Mouse (Mus musculus) CH12.LX (cell line): ENCODE measurements around the gene Cacna2d2. TPM values are rescaled to one million over a fixed set of nuclear protein-coding genes. Genes with fewer than 3 reads are reported as not detected.

ENCODE experiments used
- DNase-seq: peaks from one replicate; pipeline ENCODE4 v3.0.0-alpha.2; 2013; ENCODE audit errors: extremely low read depth
- H3K27ac ChIP-seq: 2 replicates; pipeline ENCODE4 v1.5.1; 2012; ENCODE audit warnings: low read depth, mild to moderate bottlenecking, control low read depth, moderate library complexity; ENCODE audit not compliant: insufficient read depth
- H3K27me3 ChIP-seq: replicated peaks from 2 replicates; pipeline ENCODE3; 2012; ENCODE audit warnings: inconsistent platforms
- H3K36me3 ChIP-seq, 2 experiments: replicated peaks in 1 of 2; 2 replicates each; pipeline versions ENCODE3 to v1.6.1; 2012; ENCODE audit warnings: inconsistent platforms in 1 of 2, low read length in 1 of 2, mild to moderate bottlenecking in 1 of 2, mixed read lengths in 1 of 2, moderate library complexity in 1 of 2; ENCODE audit not compliant: control insufficient read depth in 1 of 2, insufficient read depth in 1 of 2
- H3K4me1 ChIP-seq, 2 experiments: 2 replicates each; pipeline ENCODE4 v1.6.1; 2012; ENCODE audit warnings: inconsistent platforms in 1 of 2, moderate library complexity in 1 of 2; ENCODE audit not compliant: insufficient read depth in 2 of 2, control insufficient read depth in 1 of 2
- H3K4me2 ChIP-seq: 2 replicates; pipeline ENCODE4 v1.6.1; 2012; ENCODE audit warnings: low read depth, mild to moderate bottlenecking, control low read depth; ENCODE audit not compliant: poor library complexity, insufficient read depth, severe bottlenecking
- H3K4me3 ChIP-seq, 3 experiments: fragments of 150-350 bp in 1 of 3; sonication (generic) in 1 of 3; replicated peaks in 1 of 3; 2 replicates each; pipeline versions ENCODE3 to v1.5.1; 2011 to 2012; ENCODE audit warnings: low read depth in 2 of 3, low read length in 2 of 3, mild to moderate bottlenecking in 2 of 3, moderate library complexity in 2 of 3, control low read depth in 1 of 3, improper control_type of control experiment in 1 of 3, inconsistent platforms in 1 of 3, mixed read lengths in 1 of 3; ENCODE audit not compliant: poor library complexity in 1 of 3
- H3K79me2 ChIP-seq: replicated peaks from 2 replicates; pipeline ENCODE4 v1.6.1; 2012; ENCODE audit warnings: mild to moderate bottlenecking, moderate library complexity; ENCODE audit not compliant: control insufficient read depth, poor library complexity, insufficient read depth, severe bottlenecking; ENCODE audit errors: extremely low read depth
- H3K9ac ChIP-seq: 2 replicates; pipeline ENCODE4 v1.6.1; 2012; ENCODE audit warnings: low read depth, mild to moderate bottlenecking, control low read depth, moderate library complexity; ENCODE audit not compliant: insufficient read depth
- H3K9me3 ChIP-seq: replicated peaks from 2 replicates; pipeline ENCODE3; 2012; ENCODE audit warnings: low read length, inconsistent platforms, mixed read lengths
- BHLHE40 ChIP-seq: IDR thresholded peaks from 2 replicates; pipeline ENCODE4 v1.6.1; 2011; ENCODE audit warnings: mild to moderate bottlenecking, low read depth, low read length, improper control_type of control experiment
- CHD2 ChIP-seq: IDR thresholded peaks from 2 replicates; pipeline ENCODE4 v1.6.1; 2011; ENCODE audit warnings: low read length, improper control_type of control experiment
- CTCF ChIP-seq, 2 experiments: IDR thresholded peaks in 1 of 2; conservative IDR thresholded peaks in 1 of 2; 2 replicates each; pipeline ENCODE4 v1.5.1; 2011 to 2012; ENCODE audit warnings: low read depth in 2 of 2, low read length in 2 of 2, improper control_type of control experiment in 1 of 2, inconsistent platforms in 1 of 2, mild to moderate bottlenecking in 1 of 2, moderate library complexity in 1 of 2
- ELF1 ChIP-seq: IDR thresholded peaks from 2 replicates; pipeline ENCODE4 v1.6.1; 2014; ENCODE audit warnings: low read depth, mild to moderate bottlenecking, inconsistent platforms, low read length, improper control_type of control experiment
- EP300 ChIP-seq: IDR thresholded peaks from 2 replicates; pipeline ENCODE4 v1.6.1; 2011; ENCODE audit warnings: low read length, improper control_type of control experiment
- ETS1 ChIP-seq: conservative IDR thresholded peaks from 2 replicates; pipeline ENCODE4 v1.6.1; 2012; ENCODE audit warnings: low read depth, mild to moderate bottlenecking, inconsistent platforms, low read length, improper control_type of control experiment, moderate library complexity
- HCFC1 ChIP-seq: IDR thresholded peaks from 2 replicates; pipeline ENCODE4 v1.6.1; 2012; ENCODE audit warnings: low read depth, mild to moderate bottlenecking, inconsistent platforms, low read length, improper control_type of control experiment
- IRF4 ChIP-seq: IDR thresholded peaks from 2 replicates; pipeline ENCODE4 v1.6.1; 2014; ENCODE audit warnings: low read depth, mild to moderate bottlenecking, inconsistent platforms, low read length, improper control_type of control experiment
- MAZ ChIP-seq: IDR thresholded peaks from 2 replicates; pipeline ENCODE4 v1.6.1; 2012; ENCODE audit warnings: low read depth, mild to moderate bottlenecking, inconsistent platforms, low read length, improper control_type of control experiment, moderate library complexity
- MXI1 ChIP-seq: IDR thresholded peaks from 2 replicates; pipeline ENCODE4 v1.6.1; 2011; ENCODE audit warnings: mild to moderate bottlenecking, low read depth, low read length, improper control_type of control experiment
- MYC ChIP-seq: IDR thresholded peaks from 2 replicates; pipeline ENCODE4 v1.6.1; 2011; ENCODE audit warnings: low read depth, mild to moderate bottlenecking, improper control_type of control experiment, low read length
- NELFE ChIP-seq: IDR thresholded peaks from 2 replicates; pipeline ENCODE4 v1.6.1; 2011; ENCODE audit warnings: low read depth, low read length, improper control_type of control experiment
- PAX5 ChIP-seq: IDR thresholded peaks from 2 replicates; pipeline ENCODE4 v1.6.1; 2012; ENCODE audit warnings: low read length, inconsistent platforms, mixed read lengths
- POLR2A ChIP-seq: IDR thresholded peaks from 2 replicates; pipeline ENCODE4 v1.6.1; 2011; ENCODE audit warnings: low read depth, mild to moderate bottlenecking, improper control_type of control experiment, low read length
- POLR2AphosphoS2 ChIP-seq: IDR thresholded peaks from 2 replicates; pipeline ENCODE4 v1.6.1; 2011; ENCODE audit warnings: low read depth, low read length, improper control_type of control experiment
- RAD21 ChIP-seq: IDR thresholded peaks from 2 replicates; pipeline ENCODE4 v1.6.1; 2011; ENCODE audit warnings: low read depth, mild to moderate bottlenecking, low read length, improper control_type of control experiment, moderate library complexity
- RCOR1 ChIP-seq: conservative IDR thresholded peaks from 2 replicates; pipeline ENCODE4 v1.6.1; 2012; ENCODE audit warnings: low read depth, mild to moderate bottlenecking, inconsistent platforms, low read length, improper control_type of control experiment
- SIN3A ChIP-seq: IDR thresholded peaks from 2 replicates; pipeline ENCODE4 v1.6.1; 2012; ENCODE audit warnings: low read length, improper control_type of control experiment, inconsistent platforms
- UBTF ChIP-seq: IDR thresholded peaks from 2 replicates; pipeline ENCODE4 v1.6.1; 2012; ENCODE audit warnings: low read depth, mild to moderate bottlenecking, inconsistent platforms, low read length, improper control_type of control experiment, moderate library complexity
- ZC3H11A ChIP-seq: IDR thresholded peaks from 2 replicates; pipeline ENCODE4 v1.6.1; 2012; ENCODE audit warnings: low read depth, mild to moderate bottlenecking, inconsistent platforms, low read length, improper control_type of control experiment
- ZKSCAN1 ChIP-seq: IDR thresholded peaks from 2 replicates; pipeline ENCODE4 v1.6.1; 2012; ENCODE audit warnings: low read depth, inconsistent platforms, low read length, improper control_type of control experiment, borderline replicate concordance
- dilution Hi-C: fragments of 300-500 bp; cut with MboI; formaldehyde crosslinking; loops from 2 replicates; pipeline ENCODE4 v1.14.3; 2020; ENCODE audit warnings: low sequenced_read_pairs; ENCODE audit not compliant: extremely low pct_unique_long_range_greater_than_20kb, extremely low pct_ligation_motif_present
- in situ Hi-C: fragments of 300-500 bp; cut with MboI; formaldehyde crosslinking; loops from 3 replicates; pipeline ENCODE4 v1.14.3; 2019; ENCODE audit warnings: low sequenced_read_pairs, low pct_ligation_motif_present, low pct_unique_long_range_greater_than_20kb, mixed read lengths
- polyA plus RNA-seq: library from polyadenylated mRNA; unstranded; fragments of >175 nt; gene quantifications from 2 replicates; pipeline ENCODE4 v1.2.1, GENCODE M21; 2012; ENCODE audit warnings: low read depth; ENCODE audit not compliant: insufficient read length
- total RNA-seq, 2 experiments: library from RNA; depleted of rRNA; stranded (reverse); fragments of 300-350 nt in 1 of 2; fragments of >200 nt in 1 of 2; gene quantifications; 2 replicates each; pipeline ENCODE4 v1.2.3; 2012 to 2014

The Cacna2d2 gene
- total and polyA plus RNA-seq, 3 experiments = 0.04 TPM; not detected in 2

DNA sequence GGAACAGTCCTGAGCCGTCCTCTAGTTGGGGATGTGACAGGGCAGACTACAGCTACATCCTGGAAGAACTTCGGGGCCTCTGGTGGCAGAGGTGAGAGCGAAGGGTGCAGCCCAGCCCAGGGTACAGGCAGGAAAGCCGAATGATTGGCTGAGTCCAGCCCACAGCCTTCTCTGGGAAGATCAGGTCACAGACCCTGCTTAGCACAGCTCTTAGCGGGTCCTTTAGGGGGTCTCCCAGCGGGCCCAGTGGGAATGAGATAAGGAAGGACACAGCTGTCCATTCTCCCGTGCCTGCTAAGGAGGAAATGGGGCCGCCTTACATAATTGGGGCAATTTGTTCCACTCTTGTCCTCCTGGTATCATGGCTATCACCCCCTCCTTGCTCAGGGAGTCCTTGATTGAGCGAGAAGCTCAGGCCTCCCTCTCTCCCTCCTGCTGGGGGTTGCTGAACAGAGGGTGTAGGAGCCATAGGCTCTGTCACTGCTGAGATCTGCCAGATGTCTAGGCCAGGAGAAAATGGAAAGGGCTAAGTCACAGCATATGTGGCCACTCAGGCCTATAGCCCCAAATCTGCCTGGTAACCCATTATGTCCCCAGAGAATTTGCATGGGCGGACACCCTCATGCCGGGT, 52.6 kb downstream of the Cacna2d2 start:
- DNase-seq = no peak
- no peaks in the 10 kb centered on the region for H3K79me2 ChIP-seq
- dilution Hi-C loops = no loop called here
- no peaks in the 10 kb centered on the region for H3K36me3 ChIP-seq
- peaks cover 4% of the 10 kb centered on the region for H3K9me3 ChIP-seq
- H3K27me3 ChIP-seq = peaks cover 82% of the 10 kb centered on the region
- no peak overlapping the region for H3K4me3 ChIP-seq
- no peak for TF ChIP-seq BHLHE40
- TF ChIP-seq MYC = no peak
- no peak for TF ChIP-seq IRF4
- no peak for TF ChIP-seq MXI1
- TF ChIP-seq RAD21 = no peak
- TF ChIP-seq ELF1 = no peak
- TF ChIP-seq HCFC1 = no peak
- no peak for TF ChIP-seq SIN3A
- TF ChIP-seq RCOR1 = no peak
- no peak for TF ChIP-seq EP300
- TF ChIP-seq NELFE = no peak
- TF ChIP-seq UBTF = no peak
- TF ChIP-seq ETS1 = no peak
- TF ChIP-seq ZKSCAN1 = no peak
- no peak for TF ChIP-seq MAZ
- no peak for TF ChIP-seq ZC3H11A
- no peak for TF ChIP-seq PAX5
- no peak for TF ChIP-seq POLR2A
- TF ChIP-seq CHD2 = no peak
- TF ChIP-seq, all 38 proteins: peak for 0
- in situ Hi-C loops = no loop called here
- Histone ChIP-seq H3K9ac (no peak overlapping the region), H3K4me1 (no peaks in the 10 kb centered on the region), H3K4me2 (no peak overlapping the region), H3K27ac (no peak overlapping the region)

DNA sequence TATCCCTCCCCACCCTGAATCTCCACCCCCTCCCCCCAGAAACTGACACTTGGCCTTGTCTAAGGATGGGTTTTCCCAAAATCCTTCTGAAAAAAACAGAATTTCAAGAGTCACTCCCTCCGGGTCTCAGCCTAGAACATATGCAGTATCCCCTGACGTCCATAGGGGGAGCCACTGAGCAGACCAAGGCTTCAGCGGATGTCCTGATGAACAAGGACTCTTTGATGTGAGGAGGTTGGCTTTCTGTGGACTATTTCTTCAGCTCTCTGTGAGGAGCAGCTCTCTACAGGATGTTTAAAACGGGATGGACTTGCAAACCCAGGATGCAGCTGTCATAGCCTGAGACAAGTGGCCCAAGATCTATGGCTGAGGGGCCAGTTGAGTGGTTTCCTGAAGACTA, 53.1 kb downstream of the Cacna2d2 start:
- Histone ChIP-seq H3K9ac (no peak overlapping the region), H3K4me3 (no peak overlapping the region), H3K27me3 (peaks cover 82% of the 10 kb centered on the region), H3K9me3 (peaks cover 4% of the 10 kb centered on the region), H3K4me1 (no peaks in the 10 kb centered on the region), H3K79me2 (no peaks in the 10 kb centered on the region), H3K36me3 (no peaks in the 10 kb centered on the region), H3K27ac (no peak overlapping the region), H3K4me2 (no peak overlapping the region)
- in situ Hi-C loops = no loop called here
- dilution Hi-C loops = no loop called here
- peak; percentile 30 for DNase-seq
- no peak for TF ChIP-seq POLR2AphosphoS2
- TF ChIP-seq CTCF (conservative IDR thresholded peaks at IDR 0.05 in 1 of 2, IDR thresholded peaks at IDR 0.05 in 1 of 2; ENCODE audit: low read depth in 2 of 2, low read length in 2 of 2) = peak; percentile 64 to 69
